Mouse (Mus musculus): ENCODE data around the gene Arglu1.

GRCm38 (mm10) chr8:8700821-8701220 is 10.5 kb upstream of the Arglu1 start:
- TF ChIP-seq POLR2A (IDR thresholded peaks at IDR 0.05; ENCODE audit: low read depth, low read length) (no peak), CTCF (IDR thresholded peaks at IDR 0.05; ENCODE audit: extremely low read depth, insufficient read depth, insufficient read length, insufficient replicate concordance) (no peak)
